Mouse (Mus musculus): ENCODE measurements around the gene Pde2a.

GRCm38 (mm10) chr7:101513655-101514054 is 92.2 kb downstream of the Pde2a start:
- TF ChIP-seq GATA1 (IDR thresholded peaks at IDR 0.05; ENCODE audit: low read length) = no peak
- TF ChIP-seq TAL1 (IDR thresholded peaks at IDR 0.05; ENCODE audit: low read length) = no peak

Data from erythroblast, embryonic 14.5 days (primary cell).